Mouse (Mus musculus): ENCODE data around the gene Hnrnpr. TPM values are rescaled to one million over a fixed set of nuclear protein-coding genes. Genes with fewer than 3 reads are reported as not detected.

The Hnrnpr gene
- 16.7 and 22.9 TPM in 2 replicates for total RNA-seq (2014; rRNA removed)
- 5.0 and 5.7 TPM in 2 replicates for polyA plus RNA-seq (2012; rRNA removed)

GRCm38 (mm10) chr4:136310229-136311041 lies at the start of gene Hnrnpr:
Hnrnpr (plus strand) TSS chr4:136310942.
- Histone ChIP-seq H3K9ac (ENCODE audit: low read depth, low read length) (peak within 1 kb of the TSS; percentile 96), H3K4me3 (ENCODE audit: insufficient read depth, low read depth, low read length) (peak within 1 kb of the TSS; percentile 93), H3K79me2 (ENCODE audit: control insufficient read depth, insufficient read depth, low read length) (peaks cover 18% of the 10 kb centered on the region; the same call in 1 of the 2 replicates), H3K27ac (replicated peaks; ENCODE audit: insufficient read depth, low read depth, low read length) (peak within 1 kb of the TSS; percentile 91), H3K4me1 (ENCODE audit: control insufficient read depth, insufficient read depth, low read length) (peaks cover 8% of the 10 kb centered on the region), H3K36me3 (ENCODE audit: control insufficient read depth, insufficient read depth, low read length) (no peaks in the 10 kb centered on the region), H3K27me3 (ENCODE audit: control insufficient read depth, insufficient read depth, low read length) (no peaks in the 10 kb centered on the region)
- peak; percentile 88 for DNase-seq (ENCODE audit: extremely low read depth, low read depth, low spot score)
- WGBS = under 1% methylated on average over 64 of the region's 65 CpGs
- TF ChIP-seq POLR2A (IDR thresholded peaks at IDR 0.05; ENCODE audit: extremely low read depth, insufficient read depth, low read length) (peak; percentile 33), CTCF (IDR thresholded peaks at IDR 0.05; ENCODE audit: low read depth, low read length) (no peak)

GRCm38 (mm10) chr4:136261912-136262311 lies 48.8 kb upstream of the Hnrnpr start:
- no peaks in the 10 kb centered on the region for H3K79me2 ChIP-seq (ENCODE audit: control insufficient read depth, insufficient read depth, low read length)
- peaks cover 6% of the 10 kb centered on the region for H3K4me1 ChIP-seq (ENCODE audit: control insufficient read depth, insufficient read depth, low read length)
- H3K4me3 ChIP-seq (ENCODE audit: insufficient read depth, low read depth, low read length) = no peak overlapping the region
- no peaks in the 10 kb centered on the region for H3K27me3 ChIP-seq (ENCODE audit: control insufficient read depth, insufficient read depth, low read length)
- 79% methylated on average over 10 of the region's 10 CpGs for WGBS
- no peak overlapping the region for H3K9ac ChIP-seq (ENCODE audit: low read depth, low read length)
- DNase-seq (ENCODE audit: extremely low read depth, low read depth, low spot score) = no peak
- no peaks in the 10 kb centered on the region for H3K36me3 ChIP-seq (ENCODE audit: control insufficient read depth, insufficient read depth, low read length)
- H3K27ac ChIP-seq (replicated peaks; ENCODE audit: insufficient read depth, low read depth, low read length) = no peak overlapping the region
- TF ChIP-seq POLR2A (IDR thresholded peaks at IDR 0.05; ENCODE audit: extremely low read depth, insufficient read depth, low read length) = no peak
- no peak for TF ChIP-seq CTCF (IDR thresholded peaks at IDR 0.05; ENCODE audit: low read depth, low read length)

DNA sequence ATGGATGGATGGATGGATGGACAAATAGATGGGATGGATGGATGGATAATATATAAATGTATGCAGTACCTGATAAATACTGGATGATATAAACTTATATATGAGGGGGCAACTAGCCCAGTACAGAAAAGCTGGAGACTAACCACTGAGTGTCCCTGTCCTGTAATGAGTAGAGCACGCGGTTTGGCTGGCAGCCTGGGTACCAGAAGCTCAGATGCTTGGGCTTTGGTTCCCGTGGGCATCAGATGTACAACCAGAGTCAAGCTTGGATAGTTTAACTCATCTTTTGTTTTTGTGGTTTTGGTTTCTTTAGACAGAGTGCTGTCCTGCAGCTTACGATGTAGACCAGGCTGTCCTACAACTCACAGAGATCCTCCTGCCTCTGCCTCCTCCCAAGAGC lies 47.2 kb upstream of the Hnrnpr start:
- Histone ChIP-seq H3K9ac (ENCODE audit: low read depth, low read length) (no peak overlapping the region), H3K27ac (replicated peaks; ENCODE audit: insufficient read depth, low read depth, low read length) (no peak overlapping the region), H3K4me1 (ENCODE audit: control insufficient read depth, insufficient read depth, low read length) (peaks cover 6% of the 10 kb centered on the region), H3K36me3 (ENCODE audit: control insufficient read depth, insufficient read depth, low read length) (no peaks in the 10 kb centered on the region), H3K79me2 (ENCODE audit: control insufficient read depth, insufficient read depth, low read length) (no peaks in the 10 kb centered on the region), H3K4me3 (ENCODE audit: insufficient read depth, low read depth, low read length) (no peak overlapping the region), H3K27me3 (ENCODE audit: control insufficient read depth, insufficient read depth, low read length) (no peaks in the 10 kb centered on the region)
- TF ChIP-seq CTCF (IDR thresholded peaks at IDR 0.05; ENCODE audit: low read depth, low read length) (no peak), POLR2A (IDR thresholded peaks at IDR 0.05; ENCODE audit: extremely low read depth, insufficient read depth, low read length) (no peak)
- WGBS = 94% methylated on average over 4 of the region's 4 CpGs
- DNase-seq (ENCODE audit: extremely low read depth, low read depth, low spot score) = no peak

GRCm38 (mm10) chr4:136266716-136267343 lies 43.9 kb upstream of the Hnrnpr start:
- no peaks in the 10 kb centered on the region for H3K36me3 ChIP-seq (ENCODE audit: control insufficient read depth, insufficient read depth, low read length)
- 80% methylated on average over 9 of the region's 9 CpGs for WGBS
- H3K4me3 ChIP-seq (ENCODE audit: insufficient read depth, low read depth, low read length) = no peak overlapping the region
- no peaks in the 10 kb centered on the region for H3K4me1 ChIP-seq (ENCODE audit: control insufficient read depth, insufficient read depth, low read length)
- TF ChIP-seq CTCF (IDR thresholded peaks at IDR 0.05; ENCODE audit: low read depth, low read length) = no peak
- no peak for TF ChIP-seq POLR2A (IDR thresholded peaks at IDR 0.05; ENCODE audit: extremely low read depth, insufficient read depth, low read length)
- H3K27me3 ChIP-seq (ENCODE audit: control insufficient read depth, insufficient read depth, low read length) = no peaks in the 10 kb centered on the region
- DNase-seq (ENCODE audit: extremely low read depth, low read depth, low spot score) = no peak
- no peak overlapping the region for H3K27ac ChIP-seq (replicated peaks; ENCODE audit: insufficient read depth, low read depth, low read length)
- no peak overlapping the region for H3K9ac ChIP-seq (ENCODE audit: low read depth, low read length)
- no peaks in the 10 kb centered on the region for H3K79me2 ChIP-seq (ENCODE audit: control insufficient read depth, insufficient read depth, low read length)

DNA sequence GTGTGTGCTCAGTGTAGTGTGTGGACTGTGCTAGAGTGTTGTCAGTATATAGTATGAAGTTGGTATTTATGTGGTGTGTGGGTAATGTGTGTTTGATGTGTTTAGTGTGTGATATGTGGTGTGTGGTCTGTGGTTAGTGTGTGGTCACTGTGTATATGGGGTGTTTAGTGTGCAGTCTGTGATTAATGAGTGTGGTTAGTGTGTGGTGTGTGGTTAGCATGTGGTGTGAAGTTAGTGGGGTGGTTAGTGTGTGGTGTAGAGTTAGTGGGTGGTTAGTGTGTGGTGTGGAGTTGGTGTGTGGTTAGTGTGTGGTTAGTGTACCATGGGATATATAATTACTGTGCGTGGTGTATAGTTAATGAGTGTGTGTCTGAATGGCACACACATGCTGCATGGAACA lies 41.8 kb upstream of the Hnrnpr start:
- no peak overlapping the region for H3K4me3 ChIP-seq (ENCODE audit: insufficient read depth, low read depth, low read length)

More for the DNA sequence above, 41.8 kb upstream of the Hnrnpr start:
- Histone ChIP-seq H3K4me1 (ENCODE audit: control insufficient read depth, insufficient read depth, low read length) (no peaks in the 10 kb centered on the region), H3K36me3 (ENCODE audit: control insufficient read depth, insufficient read depth, low read length) (no peaks in the 10 kb centered on the region; the same call in 1 of the 2 replicates), H3K27ac (replicated peaks; ENCODE audit: insufficient read depth, low read depth, low read length) (no peak overlapping the region), H3K9ac (ENCODE audit: low read depth, low read length) (no peak overlapping the region), H3K79me2 (ENCODE audit: control insufficient read depth, insufficient read depth, low read length) (no peaks in the 10 kb centered on the region), H3K27me3 (ENCODE audit: control insufficient read depth, insufficient read depth, low read length) (no peaks in the 10 kb centered on the region)
- no peak for DNase-seq (ENCODE audit: extremely low read depth, low read depth, low spot score)
- 96% methylated on average over 1 of the region's 1 CpGs for WGBS
- TF ChIP-seq CTCF (IDR thresholded peaks at IDR 0.05; ENCODE audit: low read depth, low read length) (no peak), POLR2A (IDR thresholded peaks at IDR 0.05; ENCODE audit: extremely low read depth, insufficient read depth, low read length) (no peak)

Data from liver, adult 2 months (tissue).